Mouse (Mus musculus) ovary, postnatal 10 days (tissue): ENCODE data around the gene Tyrobp.

Source experiments
- DNase-seq: peaks from one replicate; pipeline ENCODE4 v3.0.0; 2022; ENCODE audit warnings: low spot score

The Tyrobp gene

DNA sequence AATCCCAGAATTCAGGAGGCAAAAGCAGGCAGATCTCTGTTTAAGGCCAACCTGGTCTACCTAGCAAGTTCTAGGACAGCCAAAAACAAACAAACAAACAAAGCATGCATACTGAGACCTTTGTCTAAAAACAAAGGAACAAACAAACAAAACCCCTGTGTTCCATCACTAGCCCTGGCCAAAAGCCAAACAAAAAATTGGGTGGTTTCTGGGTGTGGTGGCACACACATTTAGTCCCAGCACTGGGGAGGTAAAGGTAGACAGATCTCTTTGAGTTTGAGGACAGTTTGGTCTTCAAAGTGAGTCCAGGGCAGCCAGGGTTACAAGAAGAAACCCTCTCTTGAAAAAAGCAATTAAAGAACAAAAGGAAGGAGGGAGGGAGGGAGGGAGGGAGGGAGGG lies 15.8 kb downstream of the Tyrobp start:
- no peak for DNase-seq

DNA sequence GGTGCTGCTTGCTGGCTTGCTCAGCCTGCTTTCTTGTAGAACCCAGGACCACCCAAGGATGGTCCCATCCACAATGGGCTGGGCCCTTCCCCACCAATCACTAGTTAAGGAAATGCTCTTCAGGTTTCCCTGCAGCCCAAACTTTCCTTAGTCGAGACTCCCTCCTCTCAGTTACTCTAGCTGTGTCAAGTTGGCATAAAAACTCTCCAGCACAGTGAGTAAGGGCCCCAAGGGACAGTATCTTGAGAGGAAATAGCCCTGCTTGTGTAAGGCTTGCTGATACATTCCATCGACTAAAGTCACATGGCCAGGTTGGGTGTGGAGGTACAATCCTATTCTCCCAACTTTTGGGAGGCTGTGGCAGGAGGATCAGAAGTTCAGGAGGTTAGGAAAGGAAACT lies 16.6 kb downstream of the Tyrobp start:
- no peak for DNase-seq

DNA sequence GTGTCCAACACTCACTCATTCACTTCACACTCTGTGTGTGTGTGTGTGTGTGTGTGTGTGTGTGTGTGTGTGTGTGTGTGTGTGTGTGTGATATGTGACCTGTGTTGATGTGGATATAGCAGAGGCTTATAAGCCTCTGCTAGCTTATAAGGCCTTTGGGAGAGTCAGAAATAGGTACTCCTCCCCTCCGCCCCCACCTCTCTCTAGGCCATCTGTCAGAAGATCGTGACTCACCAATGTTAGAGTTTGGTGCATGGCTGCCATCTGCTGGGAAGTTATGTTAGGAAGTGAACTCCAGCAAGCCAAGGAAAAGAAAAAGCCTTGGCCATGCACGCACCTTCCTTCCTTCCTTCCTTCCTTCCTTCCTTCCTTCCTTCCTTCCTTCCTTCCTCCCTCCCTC lies 18.2 kb downstream of the Tyrobp start:
- no peak for DNase-seq

DNA sequence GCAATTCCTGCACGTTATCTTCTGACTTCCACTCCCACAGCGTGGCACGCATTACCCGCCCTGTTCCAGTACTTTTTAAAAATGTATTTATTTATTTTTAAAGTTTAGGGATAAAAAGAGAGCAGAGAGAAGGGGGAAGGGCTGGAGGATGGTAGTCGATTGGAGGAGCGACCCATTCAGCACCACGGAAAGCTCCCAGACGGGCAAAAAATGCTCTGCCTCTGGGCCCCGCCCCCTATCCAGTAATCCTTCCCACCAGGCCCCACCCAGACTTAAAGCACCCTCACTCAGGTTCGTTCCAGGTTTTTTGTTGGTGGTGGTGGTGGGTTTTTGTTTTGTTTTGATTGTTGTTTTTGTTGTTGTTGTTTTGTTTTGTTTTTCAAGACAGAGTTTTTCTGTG lies 20.7 kb downstream of the Tyrobp start:
- DNase-seq: no peak

DNA sequence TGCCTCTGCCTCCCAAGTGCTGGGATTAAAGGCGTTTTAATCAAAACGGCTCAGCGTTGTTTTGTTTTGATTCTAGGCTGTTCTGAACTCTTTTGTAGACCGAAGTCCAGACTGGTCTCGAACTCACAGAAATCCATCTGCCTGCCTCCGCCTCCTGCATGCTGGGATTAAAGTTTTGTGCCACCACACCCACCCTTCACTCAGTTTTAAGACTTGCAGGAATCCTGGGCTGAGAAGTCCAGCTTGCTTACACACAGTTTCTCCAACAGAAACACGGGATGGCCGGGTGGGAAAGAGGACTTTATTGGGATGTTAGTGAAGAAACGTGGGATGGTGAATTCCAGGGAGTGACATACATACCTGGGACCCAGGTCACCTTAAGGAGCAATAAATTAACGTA lies 21.1 kb downstream of the Tyrobp start:
- no peak for DNase-seq

DNA sequence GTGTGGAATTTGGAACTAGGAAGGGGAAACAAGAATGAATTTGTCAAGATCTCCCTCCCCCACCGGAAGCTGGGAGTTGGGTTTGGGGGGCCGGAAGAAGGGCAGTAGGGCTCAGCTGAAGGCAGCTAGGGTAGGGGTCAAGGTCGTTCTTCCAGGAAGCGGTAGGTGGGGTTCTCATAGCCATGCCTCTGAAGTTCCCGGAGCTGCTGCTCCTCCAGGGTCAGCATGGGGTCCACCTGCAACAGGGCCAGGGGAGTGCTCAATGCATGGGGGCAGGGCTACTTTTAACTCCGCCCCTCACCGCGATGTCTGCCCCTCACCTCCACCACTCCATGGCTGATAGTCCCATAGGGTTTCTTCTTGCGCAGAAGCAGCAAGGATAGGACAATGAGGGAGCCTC lies 21.6 kb downstream of the Tyrobp start:
- DNase-seq: no peak

DNA sequence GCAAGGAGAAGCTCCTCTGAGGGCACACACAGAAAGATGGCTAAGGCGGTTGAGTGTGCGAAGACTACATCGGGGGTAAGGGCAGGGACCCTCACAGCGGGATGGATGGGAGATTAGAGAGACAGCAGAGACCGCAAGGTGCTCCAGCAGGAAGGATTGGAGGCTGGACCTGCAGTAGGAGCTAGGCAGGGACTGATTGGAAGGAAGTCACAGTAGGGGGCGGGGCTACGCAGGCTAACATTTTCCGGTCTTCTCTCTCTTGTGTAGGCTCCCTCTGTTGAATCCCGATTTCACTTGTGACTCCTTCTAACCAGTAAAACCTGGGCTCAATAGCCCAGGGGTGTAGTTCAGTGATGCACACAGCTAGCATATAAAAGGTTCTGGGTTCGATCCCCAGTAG lies 23.3 kb downstream of the Tyrobp start:
- DNase-seq: no peak

DNA sequence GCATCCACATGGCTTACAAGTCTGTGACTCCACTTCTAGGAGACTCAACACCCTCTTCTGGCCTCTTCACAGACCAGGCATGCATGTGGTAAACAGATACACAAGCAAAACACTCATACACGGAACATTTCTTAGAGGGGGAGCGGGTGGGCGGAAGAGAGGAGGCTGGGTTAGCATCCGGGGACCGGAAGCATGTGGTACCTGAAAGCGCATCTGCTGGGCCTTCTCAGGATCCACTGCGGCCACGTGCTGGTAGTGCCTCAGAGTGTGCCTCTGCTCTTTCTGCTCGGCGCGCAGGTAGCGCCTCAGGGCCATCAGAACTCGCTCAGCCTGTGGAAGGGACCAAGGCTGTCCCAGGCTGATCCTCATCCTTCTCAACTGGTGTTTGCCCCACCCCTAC lies 26.2 kb downstream of the Tyrobp start:
- DNase-seq: no peak

DNA sequence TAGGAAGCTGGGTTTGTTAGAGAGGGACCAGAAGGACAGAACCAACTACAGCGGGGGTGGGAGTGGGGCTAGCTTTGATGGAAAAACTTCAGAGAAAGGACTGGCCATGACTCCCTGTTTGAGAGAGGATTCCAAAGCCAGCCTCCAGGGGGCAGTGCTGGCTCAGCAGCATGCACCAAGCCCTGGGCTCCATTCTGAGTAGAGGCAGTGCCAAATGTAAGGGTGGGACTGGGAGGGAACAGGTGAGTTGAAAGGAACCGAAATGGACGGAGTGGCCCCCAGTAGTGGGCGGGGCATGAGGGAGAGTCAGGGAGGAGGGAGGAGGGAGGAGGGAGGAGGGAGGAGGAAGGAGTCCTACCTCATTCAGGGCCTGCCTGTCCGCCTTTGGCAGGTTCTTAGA lies 27.1 kb downstream of the Tyrobp start:
- no peak for DNase-seq

DNA sequence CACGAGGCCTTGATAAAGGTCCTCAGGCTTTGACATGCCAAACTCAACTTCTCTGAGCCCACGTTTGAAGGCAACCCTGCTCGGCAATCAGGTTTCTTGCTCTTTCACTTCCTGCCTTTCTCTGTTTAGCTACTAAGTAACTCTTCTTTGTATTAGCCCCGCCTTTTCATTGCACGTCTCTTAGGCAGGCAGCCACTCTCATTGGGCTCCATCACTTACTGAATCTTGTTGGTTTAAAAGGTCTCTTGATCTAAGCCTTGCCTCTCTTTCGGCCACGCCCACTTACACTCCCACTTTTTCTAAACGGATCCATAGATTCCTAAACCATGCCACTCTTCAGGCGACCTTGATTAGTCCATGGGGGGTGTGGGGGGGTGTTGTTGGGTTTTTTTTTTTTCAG lies 30.1 kb downstream of the Tyrobp start:
- no peak for DNase-seq

DNA sequence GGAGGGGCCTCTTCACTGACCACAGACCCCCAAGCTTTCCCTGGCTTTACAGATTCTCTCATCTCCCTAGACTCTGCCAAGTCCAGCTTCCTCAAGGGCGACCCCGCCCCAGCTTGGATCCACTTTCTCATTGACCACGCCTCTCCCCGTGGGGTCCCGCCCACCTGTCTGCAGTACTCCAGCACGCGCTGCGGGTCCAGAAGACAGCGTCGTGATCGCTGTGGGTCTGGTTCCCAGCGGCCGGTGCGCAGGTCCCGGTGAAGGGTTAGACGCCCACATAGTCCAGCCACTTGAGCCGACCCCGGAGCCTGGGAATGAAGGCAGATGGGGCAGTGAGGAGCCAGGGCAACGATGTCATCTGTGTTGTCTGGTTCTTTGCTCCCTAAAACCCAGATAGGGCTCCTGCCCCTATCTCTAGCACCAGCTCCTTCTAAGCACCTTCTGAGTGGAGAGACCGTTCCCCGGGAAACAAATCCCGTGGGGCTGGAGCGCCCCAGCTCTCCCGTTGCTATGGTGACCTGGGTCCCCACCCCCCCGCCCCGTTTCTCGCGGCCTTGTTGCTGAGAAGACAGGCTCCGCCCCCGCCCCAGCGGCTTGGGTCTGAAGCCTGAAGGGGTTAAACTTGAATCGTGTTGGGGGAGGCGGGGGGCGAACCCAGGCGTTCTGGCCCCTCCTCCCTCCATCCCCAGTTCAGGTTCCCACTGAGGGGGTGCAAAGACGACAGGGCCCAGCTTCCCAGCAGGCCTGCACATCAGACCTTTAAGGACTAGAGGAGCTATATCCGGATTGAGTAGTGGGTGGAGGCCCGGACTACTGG lies 30.8 kb downstream of the Tyrobp start:
- no peak for DNase-seq

DNA sequence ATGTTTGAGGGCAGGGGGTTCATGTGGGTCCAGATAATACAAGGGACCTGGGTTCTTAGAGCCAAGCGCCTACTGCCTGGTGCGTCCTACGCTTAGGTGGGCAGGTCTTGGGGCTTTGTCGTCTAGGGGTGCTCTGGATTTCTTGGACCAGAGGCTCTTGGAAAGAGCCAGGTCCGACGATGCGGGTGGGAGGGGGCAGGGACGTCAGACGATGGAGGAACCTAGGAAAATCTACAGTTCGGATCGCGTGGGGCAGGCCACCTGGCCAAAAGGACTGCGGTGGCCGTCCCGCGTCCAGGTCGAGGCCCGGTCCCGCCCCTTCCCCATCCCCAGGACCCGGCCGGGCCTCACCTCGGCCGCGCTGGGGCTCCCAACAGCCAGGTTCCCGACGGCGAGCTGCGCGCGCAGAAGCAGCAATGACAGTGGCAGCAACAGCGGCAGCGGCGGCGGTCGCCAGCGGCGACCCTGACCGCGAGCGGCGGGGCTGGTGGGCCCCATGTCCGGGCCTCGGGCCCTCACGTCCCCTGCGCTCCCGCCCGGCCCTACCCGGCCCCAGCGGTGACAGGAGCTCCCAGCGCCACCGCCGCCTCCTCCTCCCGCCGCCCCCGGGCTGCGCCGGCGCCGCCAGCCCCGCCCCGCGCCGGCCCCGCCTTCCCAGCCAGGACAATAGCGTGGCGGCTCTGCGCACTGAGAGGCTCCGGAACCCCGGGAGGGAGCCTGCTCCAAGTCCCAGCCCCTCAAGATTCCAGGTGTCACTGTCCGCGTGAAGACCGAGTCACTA lies 31.6 kb downstream of the Tyrobp start, which contains the start of gene Aplp1:
Gene Aplp1, minus strand, starts transcription at position 565 of the 781 bp plus-strand sequence.
- no peak for DNase-seq

DNA sequence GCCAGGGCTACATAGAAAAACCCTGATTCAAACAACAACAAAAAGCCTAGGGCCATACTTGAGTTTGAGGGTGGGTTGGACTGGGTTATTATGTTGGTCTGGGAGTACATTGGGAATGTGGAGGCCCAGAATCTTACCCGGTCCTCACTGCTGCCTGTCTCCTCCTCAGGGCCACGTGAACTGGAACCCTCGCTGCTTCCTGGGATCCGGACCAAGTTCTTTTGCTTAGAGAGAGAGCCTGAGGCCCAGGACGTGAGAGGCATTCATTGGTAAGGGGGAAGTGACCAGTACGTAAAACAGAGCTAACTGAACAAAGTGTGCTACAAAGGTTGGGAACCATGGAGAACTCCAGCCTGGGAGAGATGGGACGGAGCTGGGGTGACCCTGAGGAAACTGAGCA lies 36.7 kb downstream of the Tyrobp start:
- no peak for DNase-seq

DNA sequence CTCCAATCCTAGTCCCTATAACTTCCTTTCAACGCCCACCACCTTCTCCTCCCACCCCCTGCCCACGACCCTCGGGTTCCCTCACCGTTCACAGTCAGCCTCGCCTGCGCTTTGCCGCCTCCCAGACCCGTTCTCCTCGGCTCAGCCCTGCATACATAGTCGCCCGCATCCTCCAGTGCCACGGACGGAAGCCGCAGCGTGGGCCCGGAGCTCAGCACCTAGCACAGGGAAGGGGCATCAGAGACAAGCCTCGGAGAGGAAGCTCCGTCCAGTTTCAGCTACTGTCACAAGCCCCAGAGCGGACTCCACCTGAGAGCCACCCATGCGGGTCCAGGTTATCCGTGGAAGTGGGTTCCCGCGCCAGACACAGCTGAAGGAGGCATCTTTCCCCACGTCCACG lies 39.8 kb downstream of the Tyrobp start:
- DNase-seq: no peak

DNA sequence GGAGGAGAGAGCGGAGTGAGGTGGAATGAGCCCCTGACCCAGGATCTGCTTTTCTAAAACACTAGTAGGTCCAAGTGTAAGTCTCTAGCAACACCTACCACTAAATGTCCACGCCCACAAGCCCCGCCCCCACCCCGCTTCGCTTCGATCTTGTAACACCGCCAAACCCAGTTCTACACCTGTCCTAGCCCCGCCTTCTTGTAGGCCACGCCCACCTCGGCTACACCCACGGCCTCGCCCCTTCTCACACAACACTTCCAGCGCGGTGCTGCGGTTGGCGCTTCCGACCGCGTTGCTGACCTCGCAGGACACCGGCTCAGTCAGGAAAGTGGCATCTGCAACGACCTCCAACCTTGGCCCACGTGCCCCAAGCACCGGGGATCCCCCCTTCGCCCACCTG lies 40.2 kb downstream of the Tyrobp start:
- no peak for DNase-seq

DNA sequence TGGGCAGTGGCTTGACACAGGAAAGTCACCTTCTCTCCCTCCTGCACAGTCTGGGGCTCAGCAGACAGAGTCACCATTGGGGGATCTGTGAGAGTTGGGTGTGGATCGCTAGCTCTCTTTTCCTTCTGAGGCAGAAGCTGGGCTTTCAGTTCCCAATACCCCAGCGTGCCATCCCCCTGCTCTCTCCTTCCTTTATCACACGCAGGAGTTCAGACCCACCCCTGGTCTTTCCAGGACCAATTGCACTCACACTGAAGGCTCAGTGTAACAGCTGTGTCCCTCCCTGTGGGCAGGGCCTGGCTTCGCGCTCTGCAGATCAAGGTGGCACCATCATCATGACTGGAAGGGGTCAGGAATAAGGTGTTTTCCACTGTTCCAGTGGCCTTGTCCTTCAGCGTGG lies 40.7 kb downstream of the Tyrobp start:
- DNase-seq: no peak

DNA sequence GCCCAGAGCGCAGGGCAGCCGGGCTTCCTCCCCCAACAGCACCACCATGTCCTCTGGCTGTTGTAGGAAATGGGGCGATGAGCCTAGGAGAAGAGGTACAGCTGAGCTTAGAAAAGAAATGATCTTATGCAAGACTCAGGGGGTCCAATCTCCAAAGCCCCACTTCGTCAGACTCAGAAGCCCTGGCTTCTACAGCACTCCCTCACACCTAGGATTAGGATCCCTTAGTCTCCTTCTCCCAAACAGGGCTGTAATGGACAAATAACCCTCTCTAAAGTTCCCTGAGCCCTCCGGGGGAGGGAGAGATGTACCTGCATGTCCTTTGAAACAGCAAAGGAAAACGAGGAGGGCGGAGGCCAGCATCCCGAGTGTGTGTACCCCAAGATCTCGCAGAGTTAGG lies 42.9 kb downstream of the Tyrobp start:
- DNase-seq: no peak

DNA sequence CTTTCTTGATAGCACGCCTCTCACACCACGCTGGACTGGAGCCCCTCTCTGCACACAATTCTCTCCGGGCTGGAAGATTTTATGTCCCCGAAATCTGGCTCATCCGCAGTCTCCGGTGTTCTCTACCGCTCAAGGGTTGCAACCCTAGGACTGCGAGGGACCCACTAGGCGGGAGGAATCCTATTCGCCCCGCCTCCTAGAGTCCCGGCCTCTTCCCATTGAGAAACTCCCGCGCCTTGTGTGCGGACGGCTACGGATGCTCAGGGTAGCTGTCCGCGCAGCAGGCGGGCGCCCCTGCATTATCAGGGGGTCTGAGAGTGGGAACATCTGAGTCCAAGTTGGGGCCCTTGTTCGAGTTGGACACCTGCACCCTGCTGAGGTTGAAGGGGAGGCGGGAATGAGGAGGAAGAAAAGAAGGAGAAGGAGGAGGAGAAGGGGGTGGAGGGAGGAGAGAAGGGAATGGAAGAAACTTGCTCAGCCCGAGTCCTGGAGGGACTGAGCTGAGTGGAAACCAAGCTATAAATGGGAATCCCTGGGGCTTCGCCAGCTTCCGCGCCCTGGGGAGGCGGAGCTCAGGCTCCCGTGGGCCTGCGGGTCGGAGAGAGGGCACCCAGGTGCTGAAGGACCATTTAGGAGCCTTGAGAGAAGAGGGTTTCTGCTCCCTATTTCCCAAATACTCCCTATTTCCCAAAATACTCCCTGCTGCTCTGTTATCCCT lies 43.5 kb downstream of the Tyrobp start:
- no peak for DNase-seq

DNA sequence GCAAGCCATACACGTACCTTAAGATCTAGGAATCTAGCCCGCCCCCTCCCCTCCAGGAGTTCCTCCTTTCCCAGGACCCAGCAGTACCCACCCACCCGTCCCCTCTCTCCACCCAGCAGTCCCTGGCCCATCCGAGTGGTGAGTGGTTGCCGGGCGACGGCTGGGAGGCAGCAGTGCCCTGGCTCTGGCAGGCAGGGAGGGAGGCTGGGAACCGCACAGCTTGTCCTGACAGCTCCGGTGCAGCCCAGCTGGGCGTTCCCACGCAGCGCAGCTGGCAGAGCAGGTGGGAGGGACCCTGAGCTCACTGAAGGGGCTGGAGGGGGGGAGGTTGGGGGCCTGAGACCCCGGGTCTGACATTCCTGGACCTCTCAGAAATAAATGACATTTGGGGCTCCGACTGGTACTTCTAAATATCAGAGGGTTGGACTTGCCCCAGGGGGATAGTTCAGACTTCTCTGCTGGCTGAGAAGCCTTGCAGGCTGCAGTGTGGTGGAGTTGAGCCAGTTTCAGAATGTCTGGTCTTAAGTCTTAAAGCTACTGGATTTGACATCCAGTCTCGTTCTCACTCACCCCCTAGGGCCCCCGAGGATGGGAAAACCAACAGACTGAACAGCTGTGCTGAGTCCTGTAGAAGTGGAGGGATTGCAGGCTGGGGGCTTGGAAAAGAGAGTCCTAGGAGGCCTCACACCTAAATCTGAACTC lies 44.2 kb downstream of the Tyrobp start, which contains the start of the genes Kirrel2 and Nphs1:
Gene Kirrel2, minus strand, starts transcription at position 62 of the 702 bp plus-strand sequence.
Gene Nphs1, plus strand, starts transcription at position 687 of the 702 bp plus-strand sequence.
- DNase-seq: no peak

DNA sequence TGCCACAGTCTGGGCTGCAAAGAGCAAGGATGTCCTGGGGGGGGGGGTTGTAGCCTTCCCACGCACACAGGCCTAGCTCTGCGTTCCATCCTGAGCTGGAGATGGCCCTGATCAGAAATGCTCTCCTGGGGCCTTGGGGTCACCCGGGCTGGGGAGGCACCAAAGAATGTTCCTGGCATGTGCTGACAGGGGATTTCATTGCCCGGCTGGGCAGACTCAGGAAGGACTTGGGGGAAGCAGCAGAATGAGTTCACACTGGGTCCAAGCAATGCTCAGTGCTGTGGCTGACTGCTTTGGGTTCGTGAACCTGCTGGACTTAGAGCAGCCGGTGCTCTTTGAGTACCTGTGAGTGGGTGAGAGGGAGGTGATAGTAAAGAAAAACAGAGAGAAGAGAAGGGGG lies 45.9 kb downstream of the Tyrobp start:
- no peak for DNase-seq

DNA sequence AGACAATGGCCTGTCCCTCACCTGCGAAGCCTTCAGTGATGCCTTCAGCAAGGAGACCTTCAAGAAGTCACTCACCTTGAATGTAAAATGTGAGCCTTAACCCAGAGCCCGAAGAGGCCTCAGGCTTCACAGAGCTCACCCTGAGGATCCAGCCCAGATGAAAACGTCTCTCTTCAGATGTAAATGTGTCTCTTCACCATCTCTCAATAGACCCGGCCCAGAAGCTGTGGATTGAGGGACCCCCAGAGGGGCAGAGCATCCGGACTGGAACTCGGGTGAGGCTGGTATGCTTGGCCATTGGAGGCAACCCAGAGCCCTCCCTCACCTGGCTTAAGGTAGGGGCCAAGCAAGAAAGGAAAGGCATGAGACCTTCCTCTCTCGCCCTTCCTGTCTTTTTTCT lies 50.0 kb downstream of the Tyrobp start:
- no peak for DNase-seq

DNA sequence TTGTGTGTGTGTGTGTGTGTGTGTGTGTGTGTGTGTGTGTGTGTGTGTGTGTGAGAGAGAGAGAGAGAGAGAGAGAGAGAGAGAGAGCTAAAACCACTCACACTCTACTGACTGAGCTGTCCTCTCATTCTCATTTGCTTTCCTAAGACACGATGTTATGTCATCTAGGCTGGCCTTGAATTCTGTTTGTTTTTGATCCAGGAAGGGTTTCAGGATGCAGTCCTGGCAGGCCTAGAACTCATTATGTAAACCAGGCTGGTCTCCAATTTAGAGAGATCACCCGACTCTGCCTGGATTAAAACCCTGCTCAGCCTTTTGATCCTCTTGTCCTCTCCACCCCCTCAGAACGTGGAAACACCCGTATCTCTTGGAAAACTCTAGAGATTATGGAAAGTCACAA lies 50.4 kb downstream of the Tyrobp start:
- DNase-seq: no peak
